Mouse (Mus musculus) CD4-positive, CD25-positive, alpha-beta regulatory T cell, adult 4 months (primary cell): ENCODE data around the gene Mbnl2. TPM values are rescaled to one million over a fixed set of nuclear protein-coding genes. Genes with fewer than 3 reads are reported as not detected.

ENCODE experiments used
- ATAC-seq: one replicate; pipeline ENCODE4 v1.8.0; 2017
- polyA plus RNA-seq, 2 experiments: library from polyadenylated mRNA; unstranded; fragments of 100-300 nt; shearing (Covaris generic); gene quantifications; one replicate each; pipeline ENCODE4 v1.2.1; 2017

Mbnl2 gene
- polyA plus RNA-seq, 2 experiments from 2014 or later: 50.7 to 52.1 TPM

- ATAC-seq: no peak
These were observed 113.6 kb downstream of the Mbnl2 start for GRCm38 (mm10) chr14:120388818-120389691.

- ATAC-seq: no peak
These were observed 114.9 kb downstream of the Mbnl2 start for GRCm38 (mm10) chr14:120390231-120390944.

GRCm38 (mm10) chr14:120391701-120392100 lies 116.2 kb downstream of the Mbnl2 start:
- ATAC-seq: no peak

- ATAC-seq: no peak
These were observed 117.0 kb downstream of the Mbnl2 start for GRCm38 (mm10) chr14:120392441-120392840.

DNA sequence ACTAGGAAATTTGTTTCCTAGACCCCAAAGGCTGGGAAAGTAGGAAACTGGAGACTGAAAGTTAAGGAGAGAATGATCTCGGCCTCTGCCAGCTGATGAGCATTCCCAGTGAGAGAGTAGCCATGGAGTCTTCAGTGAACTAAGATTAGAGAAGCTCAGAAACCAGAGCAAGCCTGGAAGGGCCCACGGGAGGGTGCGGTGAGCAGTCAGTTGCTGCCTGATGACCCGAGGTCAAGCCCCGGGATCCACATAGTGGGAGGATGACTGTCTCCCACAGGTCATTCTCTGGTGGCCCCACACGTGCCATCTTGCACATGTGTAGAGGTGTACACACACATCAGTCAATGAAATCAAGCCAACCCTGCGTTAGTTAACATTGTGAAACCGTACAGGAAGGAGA lies 118.0 kb downstream of the Mbnl2 start:
- ATAC-seq: no peak

- ATAC-seq: no peak
These were observed 118.7 kb downstream of the Mbnl2 start for GRCm38 (mm10) chr14:120394216-120394615.

- no peak for ATAC-seq
These were observed 119.4 kb downstream of the Mbnl2 start for GRCm38 (mm10) chr14:120394827-120395226.

- no peak for ATAC-seq
These were observed 120.0 kb downstream of the Mbnl2 start for GRCm38 (mm10) chr14:120395501-120395900.

GRCm38 (mm10) chr14:120397871-120398647 lies 122.6 kb downstream of the Mbnl2 start:
- ATAC-seq: peak; percentile 93

- no peak for ATAC-seq
These were observed 124.1 kb downstream of the Mbnl2 start for GRCm38 (mm10) chr14:120399614-120400013.

DNA sequence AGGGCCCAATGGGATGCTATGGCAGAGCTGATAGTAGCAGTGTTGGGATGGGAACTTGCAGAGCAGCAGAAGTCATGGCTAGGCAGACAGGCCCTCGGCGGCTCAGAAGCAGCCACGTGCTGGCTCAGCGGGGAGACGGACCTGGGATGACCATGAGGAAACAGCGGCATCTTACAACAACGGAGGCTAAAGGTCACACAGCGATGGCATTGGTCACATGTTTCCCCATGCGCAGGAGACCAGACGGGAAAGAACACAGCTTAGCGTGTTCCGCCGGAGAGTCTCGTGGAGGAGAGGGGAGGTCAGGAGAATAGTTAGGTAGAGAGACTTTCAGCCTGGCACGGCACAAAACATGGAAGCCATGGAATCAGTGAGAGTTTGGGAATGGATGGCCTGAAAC lies 125.7 kb downstream of the Mbnl2 start:
- no peak for ATAC-seq

- ATAC-seq: no peak
These were observed 127.2 kb downstream of the Mbnl2 start for GRCm38 (mm10) chr14:120402715-120403114.

- no peak for ATAC-seq
These were observed 128.9 kb downstream of the Mbnl2 start for GRCm38 (mm10) chr14:120404364-120404763.

DNA sequence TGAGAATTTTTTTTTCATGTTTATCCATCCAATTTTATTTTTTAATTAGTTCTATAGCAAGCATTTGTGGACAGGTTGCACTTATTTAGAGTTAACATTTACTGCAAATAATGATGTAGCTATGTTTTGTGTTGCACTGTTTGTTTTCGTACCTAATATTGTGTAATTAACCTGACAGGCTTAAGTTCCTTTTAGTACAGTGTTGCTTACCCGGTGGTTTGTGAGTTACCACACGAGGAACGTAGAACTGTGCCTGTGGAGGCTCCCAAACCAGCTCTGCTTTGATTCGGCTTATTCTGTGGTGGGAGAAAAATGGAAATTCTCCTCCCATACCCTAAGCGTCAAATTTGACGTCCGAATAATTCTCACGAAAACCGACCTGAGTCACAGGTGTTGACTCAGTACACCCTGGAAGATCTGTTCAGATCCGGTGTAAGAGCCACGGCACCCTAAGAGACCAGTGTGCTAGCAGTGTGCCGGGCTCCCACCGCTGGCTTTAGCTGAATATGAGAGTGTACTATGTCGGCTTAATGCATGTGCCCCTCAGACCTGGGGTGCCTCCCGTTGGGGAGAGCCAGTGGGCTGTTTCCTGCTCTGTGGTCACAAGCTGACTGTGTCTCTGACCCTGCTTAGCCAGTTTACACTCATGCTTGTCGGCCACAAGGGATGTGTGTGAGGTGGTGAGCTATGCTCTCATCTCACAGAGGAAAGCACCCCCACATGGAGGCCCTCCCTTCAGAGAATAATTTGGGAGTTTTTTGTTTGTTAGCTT lies 129.5 kb downstream of the Mbnl2 start:
- ATAC-seq: peak; percentile 30

GRCm38 (mm10) chr14:120405597-120405996 lies 130.1 kb downstream of the Mbnl2 start:
- ATAC-seq: no peak

- no peak for ATAC-seq
These were observed 130.8 kb downstream of the Mbnl2 start for GRCm38 (mm10) chr14:120406271-120406670.

DNA sequence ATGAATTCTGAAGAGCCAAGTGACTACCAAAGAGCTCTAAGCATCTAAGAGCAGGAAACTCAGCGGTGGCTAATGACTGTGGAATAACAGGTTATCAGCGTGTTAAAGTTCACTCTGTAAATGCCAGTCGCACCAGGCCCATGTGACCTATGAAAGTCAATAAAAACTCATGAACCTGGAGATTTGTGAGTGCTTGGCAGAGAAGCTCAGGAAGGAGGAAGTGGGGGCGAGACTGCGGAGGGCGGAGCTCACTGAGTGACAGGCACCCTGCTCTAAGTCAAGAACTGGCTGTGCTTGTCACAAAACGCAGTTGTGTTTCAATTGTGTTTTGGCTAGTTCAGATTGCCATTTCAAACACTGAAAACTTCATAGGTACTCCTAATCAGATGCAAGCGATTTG lies 131.4 kb downstream of the Mbnl2 start:
- peak; percentile 93 for ATAC-seq

DNA sequence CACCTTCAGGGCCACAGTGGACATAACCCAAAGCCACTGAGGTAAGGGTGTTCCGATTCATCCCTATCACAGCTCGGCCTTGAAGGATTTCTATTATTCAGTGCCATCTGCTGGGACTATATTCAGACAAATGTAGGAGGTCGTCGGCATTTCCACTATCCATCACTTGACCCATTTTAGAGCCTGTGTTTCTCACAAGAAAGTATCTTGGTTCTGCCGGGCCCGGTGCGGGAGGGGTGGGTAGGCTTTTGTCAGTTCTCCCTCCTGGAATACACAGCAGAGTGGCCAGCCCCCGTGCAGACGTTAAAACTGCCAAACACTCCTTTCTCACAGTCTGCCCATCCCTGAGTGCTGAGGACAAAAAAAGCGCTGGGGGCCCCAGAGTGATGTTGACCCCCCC lies 134.4 kb downstream of the Mbnl2 start:
- no peak for ATAC-seq

DNA sequence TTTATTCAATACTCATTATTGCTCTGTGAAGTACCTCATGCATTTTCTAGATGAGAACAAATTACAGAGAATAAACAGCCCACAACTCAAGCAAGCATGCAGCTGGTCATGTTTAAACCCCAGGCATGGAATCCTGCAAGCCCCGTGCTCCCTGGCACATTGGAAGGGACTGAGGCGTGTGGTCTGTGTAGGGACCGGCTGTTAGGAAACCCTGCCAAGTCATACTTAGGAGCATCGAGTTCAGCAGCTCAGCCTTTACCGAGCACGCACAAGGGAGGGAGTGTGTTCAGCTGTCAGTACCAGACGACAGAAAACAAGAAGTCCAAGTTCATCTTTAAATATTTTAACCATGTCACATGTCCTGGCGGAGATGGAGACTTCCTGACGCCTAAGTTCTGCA lies 141.4 kb downstream of the Mbnl2 start:
- no peak for ATAC-seq

GRCm38 (mm10) chr14:120418964-120419363 lies 143.5 kb downstream of the Mbnl2 start:
- no peak for ATAC-seq

- ATAC-seq: no peak
These were observed 153.0 kb downstream of the Mbnl2 start for GRCm38 (mm10) chr14:120428497-120428896.

GRCm38 (mm10) chr14:120432773-120433172 lies 157.3 kb downstream of the Mbnl2 start:
- peak; percentile 67 for ATAC-seq
